Comparison of ENCODE assay signal across 44 mouse cellular contexts in genomic region chr10:99078621-99079020, GRCm38 (mm10). TPM values are rescaled to one million over a fixed set of nuclear protein-coding genes. Genes with fewer than 3 reads are reported as not detected.
"Had no signal": no experiment of that assay in that cellular context is flagged by ENCODE, and none has a peak within 500 bp of the region (broad histone marks: within the 10 kb centered on the region; RNA-seq: fewer than 3 reads in every experiment).

No protein-coding gene starts in this region.

- H3K4me2 ChIP-seq: heart, embryonic 11.5 days; heart, embryonic 13.5 days; heart, embryonic 15.5 days; hindbrain, embryonic 13.5 days; hindbrain, embryonic 15.5 days; kidney, embryonic 15.5 days; limb, embryonic 13.5 days; limb, embryonic 15.5 days; liver, embryonic 12.5 days had no signal

- H3K4me3 ChIP-seq: heart, embryonic 13.5 days; heart, embryonic 15.5 days; hindbrain, embryonic 13.5 days; hindbrain, embryonic 15.5 days; kidney, embryonic 15.5 days; limb, embryonic 13.5 days; limb, embryonic 15.5 days; liver, embryonic 12.5 days had no signal

- H3K9me3 ChIP-seq: heart, embryonic 13.5 days; heart, embryonic 15.5 days; hindbrain, embryonic 13.5 days; hindbrain, embryonic 15.5 days; kidney, embryonic 15.5 days; limb, embryonic 13.5 days; limb, embryonic 15.5 days; liver, embryonic 12.5 days had no signal

- H3K9ac ChIP-seq: heart, embryonic 13.5 days; heart, embryonic 15.5 days; hindbrain, embryonic 13.5 days; hindbrain, embryonic 15.5 days; kidney, embryonic 15.5 days; limb, embryonic 13.5 days; limb, embryonic 15.5 days; liver, embryonic 12.5 days; liver, embryonic 14.5 days had no signal

- H3K27ac ChIP-seq: heart, embryonic 13.5 days; heart, embryonic 15.5 days; hindbrain, embryonic 13.5 days; hindbrain, embryonic 15.5 days; hindbrain, postnatal 0 days; kidney, embryonic 15.5 days; kidney, postnatal 0 days; limb, embryonic 13.5 days; limb, embryonic 15.5 days; liver, embryonic 12.5 days; liver, embryonic 14.5 days had no signal

- DNase-seq: gastrocnemius, postnatal 14 days; gastrocnemius, postnatal 36 days; heart, adult 18-20 months; kidney, adult 11 months; kidney, adult 2 months; kidney, adult 9 months; kidney, postnatal 14 days; kidney, postnatal 36 days; layer of hippocampus, adult 9-11 months; layer of hippocampus, postnatal 36 days; left cerebral cortex, postnatal 4 days had no signal

- H3K36me3 ChIP-seq: heart, embryonic 13.5 days; heart, embryonic 15.5 days; hindbrain, embryonic 13.5 days; hindbrain, embryonic 15.5 days; kidney, embryonic 15.5 days; limb, embryonic 13.5 days; limb, embryonic 15.5 days; liver, embryonic 12.5 days had no signal

- H3K4me1 ChIP-seq: hindbrain, embryonic 13.5 days; hindbrain, embryonic 15.5 days; kidney, embryonic 15.5 days; limb, embryonic 13.5 days; limb, embryonic 15.5 days; liver, embryonic 12.5 days had no signal

- H3K27me3 ChIP-seq: heart, embryonic 13.5 days; heart, embryonic 15.5 days; hindbrain, embryonic 13.5 days; hindbrain, embryonic 15.5 days; kidney, embryonic 15.5 days; limb, embryonic 13.5 days; limb, embryonic 15.5 days; liver, embryonic 12.5 days had no signal

RNA-seq across cellular contexts. Expression of gene Phxr2, which starts 47.5 kb away (rescaled TPM):
- total RNA-seq: gastrocnemius, adult 18-20 months; gastrocnemius, adult 8-10 months; gastrocnemius, postnatal 14 days; gastrocnemius, postnatal 36 days; heart, adult 18-20 months; heart, adult 8-10 months; heart, postnatal 25 days; hematopoietic stem cell, adult 5-6 weeks; hindbrain, postnatal 0 days; layer of hippocampus, adult 18-20 months; layer of hippocampus, adult 8-10 months; layer of hippocampus, postnatal 14 days; layer of hippocampus, postnatal 36 days; left cerebral cortex, adult 18-20 months; left cerebral cortex, adult 8-10 months; left cerebral cortex, postnatal 10 days; left cerebral cortex, postnatal 25 days; left cerebral cortex, postnatal 4 days; liver, adult 2 months had no signal
- polyA plus RNA-seq: gonadal fat pad, adult 2 months; heart, embryonic 11.5 days; heart, embryonic 13.5 days; heart, embryonic 15.5 days; heart, postnatal 0 days; hindbrain, embryonic 11.5 days; hindbrain, embryonic 13.5 days; hindbrain, embryonic 15.5 days; hindbrain, postnatal 0 days; intestine, embryonic 14.5 days; intestine, embryonic 16.5 days; kidney, adult 2 months; kidney, embryonic 15.5 days; kidney, postnatal 0 days; large intestine, adult 2 months; limb, embryonic 11.5 days; limb, embryonic 13.5 days; limb, embryonic 15.5 days; liver, adult 2 months; liver, embryonic 12.5 days; liver, embryonic 14.5 days; liver, embryonic 16.5 days had no signal
